Mouse (Mus musculus) olfactory bulb, adult 2 months (tissue): ENCODE results near the gene Sbf1. TPM values are rescaled to one million over a fixed set of nuclear protein-coding genes. Genes with fewer than 3 reads are reported as not detected.

Source experiments
- H3K27ac ChIP-seq: fragments of 200-500 bp; 2 replicates; pipeline ENCODE4 v1.5.1; 2012; ENCODE audit warnings: low read depth, low read length; ENCODE audit not compliant: insufficient read depth
- H3K4me1 ChIP-seq: fragments of 200-500 bp; 2 replicates; pipeline ENCODE4 v1.6.1; 2012; ENCODE audit warnings: low read length; ENCODE audit not compliant: control insufficient read depth, insufficient read depth
- H3K4me3 ChIP-seq: fragments of 200-500 bp; 2 replicates; pipeline ENCODE4 v1.5.1; 2012; ENCODE audit warnings: mild to moderate bottlenecking, low read depth, low read length, moderate library complexity; ENCODE audit not compliant: insufficient read depth
- CTCF ChIP-seq: fragments of 200-500 bp; IDR thresholded peaks from 2 replicates; pipeline ENCODE4 v1.5.1; 2012; ENCODE audit warnings: low read depth, mild to moderate bottlenecking, low read length, moderate library complexity; ENCODE audit not compliant: insufficient read depth
- POLR2A ChIP-seq: fragments of 200-500 bp; IDR thresholded peaks from 2 replicates; pipeline ENCODE4 v1.6.1; 2012; ENCODE audit warnings: mild to moderate bottlenecking, low read depth, low read length, moderate library complexity; ENCODE audit not compliant: insufficient read depth
- WGBS: fragments of 180-500 bp; shearing (Covaris S2); methylation state at CpG from one replicate; pipeline ENCODE4 v1.1.7; 2018; 5-methylcytosine and 5-hydroxymethylcytosine counted together
- polyA plus RNA-seq: library from polyadenylated mRNA; stranded (reverse); fragments of >200 nt; gene quantifications from 2 replicates; pipeline ENCODE4 v1.2.4, GENCODE M21; 2012; ENCODE audit warnings: low replicate concordance; ENCODE audit not compliant: missing spikeins, insufficient read depth, insufficient read length

Sbf1 gene
- polyA plus RNA-seq, 1 experiment, result not detected

- H3K4me1 ChIP-seq, result peaks cover 4% of the 10 kb centered on the region; the same call in 1 of the 2 replicates
- H3K27ac ChIP-seq, result no peak overlapping the region
- no peak overlapping the region for H3K4me3 ChIP-seq
- 62% methylated on average over 5 of the region's 5 CpGs for WGBS
- TF ChIP-seq CTCF (no peak), POLR2A (no peak)
Measured at GRCm38 (mm10) chr15:89326441-89326840, 11.3 kb upstream of the Sbf1 start.

GRCm38 (mm10) chr15:89323656-89324055, 8.5 kb upstream of the Sbf1 start:
- WGBS, result 90% methylated on average over 4 of the region's 4 CpGs
- Histone ChIP-seq H3K4me1 (peaks cover 4% of the 10 kb centered on the region; the same call in 1 of the 2 replicates), H3K4me3 (no peak overlapping the region), H3K27ac (no peak overlapping the region)
- no peak for TF ChIP-seq POLR2A
- no peak for TF ChIP-seq CTCF

DNA sequence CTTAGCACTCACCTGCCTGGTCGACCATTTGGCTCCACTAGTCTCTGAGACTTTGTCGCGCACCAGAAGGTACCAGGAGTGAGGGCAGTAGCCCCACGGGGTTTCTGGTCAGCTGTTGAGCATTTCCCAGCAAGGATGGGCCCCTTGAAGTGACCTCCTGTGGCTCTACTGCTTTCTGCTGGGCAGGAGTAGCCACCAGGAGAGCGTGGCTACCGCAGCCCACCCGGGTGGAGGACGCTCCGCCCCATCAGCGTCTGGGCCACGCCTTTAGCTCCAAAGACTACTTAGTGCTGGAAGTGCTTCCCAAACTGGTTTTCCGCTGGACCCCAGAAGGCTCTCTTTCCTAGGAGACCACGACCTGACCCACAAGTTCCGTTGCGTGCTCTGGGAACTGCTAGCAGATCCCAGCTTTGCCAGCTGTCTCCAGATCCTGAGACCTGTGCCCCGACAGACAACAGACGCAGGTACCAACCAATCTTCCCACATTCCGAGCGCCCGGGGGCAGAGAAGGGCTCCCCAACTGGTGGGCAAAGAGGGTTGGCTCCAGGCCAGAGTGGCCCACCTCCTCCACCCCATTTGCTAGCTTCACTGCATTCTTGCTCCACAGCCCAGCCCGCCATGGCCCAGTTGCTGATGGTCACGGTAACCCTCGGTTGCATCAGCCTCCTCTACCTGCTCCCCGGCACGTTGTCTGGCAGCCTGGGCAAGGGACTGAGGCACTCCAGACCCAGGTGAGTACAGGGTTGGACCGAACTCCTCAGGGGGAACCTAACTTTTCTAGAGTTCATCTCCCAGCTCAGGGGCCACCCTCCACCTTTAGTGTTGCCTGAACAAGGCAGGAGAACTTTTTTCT, 7.8 kb upstream of the Sbf1 start, which contains the start of gene Adm2:
Adm2 (plus strand) TSS at position 51 of the 853 bp plus-strand sequence.
- TF ChIP-seq POLR2A (no peak), CTCF (no peak)
- Histone ChIP-seq H3K27ac (no peak within 1 kb of the TSS), H3K4me1 (peaks cover 4% of the 10 kb centered on the region; the same call in 1 of the 2 replicates), H3K4me3 (no peak within 1 kb of the TSS)
- WGBS, result 12% methylated on average over 26 of the region's 26 CpGs

DNA sequence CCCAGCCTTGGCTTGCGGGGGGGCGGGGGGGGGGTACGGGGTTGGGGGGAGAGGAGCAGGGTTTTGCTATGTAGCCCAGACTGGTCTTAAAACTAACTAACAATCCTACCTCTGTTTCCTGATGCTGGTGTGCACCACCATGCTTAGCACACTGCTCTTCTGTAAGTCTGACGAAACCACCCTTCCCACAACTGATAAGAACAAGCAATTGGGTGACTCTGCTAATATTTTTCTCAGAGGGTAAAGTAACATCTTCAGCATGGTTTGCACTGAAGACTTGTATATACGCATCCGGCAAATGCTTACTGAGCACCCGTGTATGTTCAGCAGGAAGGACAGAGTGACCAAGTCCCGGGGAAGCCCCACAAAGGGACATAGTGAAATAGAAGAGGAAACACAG, 6.2 kb upstream of the Sbf1 start:
- H3K27ac ChIP-seq, result no peak overlapping the region
- H3K4me3 ChIP-seq, result no peak overlapping the region
- WGBS, result 79% methylated on average over 8 of the region's 8 CpGs
- TF ChIP-seq CTCF, result no peak
- no peak for TF ChIP-seq POLR2A
- H3K4me1 ChIP-seq, result peaks cover 4% of the 10 kb centered on the region; the same call in 1 of the 2 replicates

DNA sequence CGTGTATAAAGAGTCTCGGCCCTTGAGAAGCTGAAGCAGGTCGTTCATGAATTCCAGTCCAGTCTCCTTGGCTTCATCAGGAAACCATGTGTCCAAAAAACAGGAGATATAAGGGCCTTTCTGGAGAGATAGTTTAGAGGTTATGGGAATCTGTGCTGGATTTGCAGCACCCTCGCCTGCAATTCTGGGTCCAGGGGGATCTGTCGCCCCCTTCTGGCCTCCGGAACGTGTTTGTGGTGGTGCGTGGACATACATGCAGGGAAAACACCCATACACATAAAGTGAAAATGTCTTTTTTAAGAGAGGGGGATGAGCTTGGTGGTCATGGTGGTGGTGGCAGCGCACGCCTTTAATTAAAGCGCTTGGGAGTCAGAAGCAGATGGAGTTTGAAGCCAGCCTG, 1.0 kb upstream of the Sbf1 start:
- Histone ChIP-seq H3K4me1 (peaks cover 28% of the 10 kb centered on the region), H3K27ac (no peak overlapping the region), H3K4me3 (no peak overlapping the region)
- no peak for TF ChIP-seq POLR2A
- no peak for TF ChIP-seq CTCF
- WGBS, result 66% methylated on average over 11 of the region's 11 CpGs

- WGBS, result under 1% methylated on average over 58 of the region's 58 CpGs
- Histone ChIP-seq H3K4me1 (peaks cover 40% of the 10 kb centered on the region), H3K27ac (no peak overlapping the region), H3K4me3 (peak overlapping the region; percentile 86)
- TF ChIP-seq CTCF (no peak), POLR2A (no peak)
Measured at GRCm38 (mm10) chr15:89314511-89315189, 461 bp downstream of the Sbf1 start.

DNA sequence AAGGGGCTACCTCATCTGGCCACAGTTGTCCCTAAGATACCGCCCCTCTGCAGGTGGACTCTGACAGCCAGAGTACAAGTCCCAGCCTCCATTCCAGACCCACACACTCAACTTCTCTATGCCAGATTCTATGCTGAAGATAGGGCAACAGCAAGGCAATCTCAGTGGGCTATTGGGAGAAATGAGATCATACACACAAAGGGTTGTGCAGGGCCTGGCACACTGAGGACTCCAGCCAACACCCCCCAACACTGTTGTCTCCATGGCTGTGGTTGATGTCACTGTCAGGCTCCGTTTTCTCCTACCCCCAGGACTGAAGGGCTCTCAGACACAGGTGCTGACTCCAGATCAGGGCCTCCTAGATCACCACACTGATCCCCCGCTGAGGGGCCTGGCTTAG, 1.0 kb downstream of the Sbf1 start:
- peak overlapping the region; percentile 86 for H3K4me3 ChIP-seq
- no peak overlapping the region for H3K27ac ChIP-seq
- WGBS, result 30% methylated on average over 3 of the region's 3 CpGs
- H3K4me1 ChIP-seq, result peaks cover 44% of the 10 kb centered on the region
- TF ChIP-seq CTCF, result no peak
- TF ChIP-seq POLR2A, result no peak

- H3K4me3 ChIP-seq, result no peak overlapping the region
- no peak overlapping the region for H3K27ac ChIP-seq
- H3K4me1 ChIP-seq, result peaks cover 49% of the 10 kb centered on the region
- TF ChIP-seq CTCF (no peak), POLR2A (no peak)
- 55% methylated on average over 4 of the region's 4 CpGs for WGBS
Measured at GRCm38 (mm10) chr15:89313359-89313758, 1.8 kb downstream of the Sbf1 start.

- TF ChIP-seq POLR2A (no peak), CTCF (no peak)
- H3K27ac ChIP-seq, result peak overlapping the region; percentile 57
- H3K4me1 ChIP-seq, result peaks cover 55% of the 10 kb centered on the region
- H3K4me3 ChIP-seq, result no peak overlapping the region
- 12% methylated on average over 6 of the region's 6 CpGs for WGBS
Measured at GRCm38 (mm10) chr15:89309962-89310498, 5.1 kb downstream of the Sbf1 start.
